Mouse (Mus musculus): Measurements from ENCODE around the gene Hist2h3b. TPM values are rescaled to one million over a fixed set of nuclear protein-coding genes. Genes with fewer than 3 reads are reported as not detected.

The Hist2h3b gene
- total and polyA plus RNA-seq, 3 experiments = 12.1 to 1,421 (median 39.4) TPM

DNA sequence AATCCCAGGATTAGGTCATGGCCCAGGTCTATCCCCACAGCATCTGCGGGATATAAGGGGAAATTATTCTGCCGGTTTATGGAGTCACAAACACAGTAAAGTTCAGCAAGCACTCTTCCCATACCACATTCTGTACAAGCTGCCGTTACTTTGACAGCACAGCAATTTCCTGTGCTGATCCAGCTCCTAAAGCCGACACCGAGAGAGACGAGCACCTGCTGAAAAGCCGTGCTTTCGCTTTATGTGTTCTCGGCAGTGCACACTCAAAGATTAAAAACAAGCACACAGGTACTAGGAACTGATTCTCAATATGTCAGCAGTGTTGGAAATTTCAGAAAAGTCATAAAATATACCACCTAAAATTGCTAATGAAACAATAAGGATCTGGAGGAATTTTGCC, 38.1 kb downstream of the Hist2h3b start:
- TF ChIP-seq HCFC1 (IDR thresholded peaks at IDR 0.05; ENCODE audit: low read depth, low read length) (no peak), USF1 (IDR thresholded peaks at IDR 0.05; ENCODE audit: low read depth, low read length) (no peak), RAD21 (IDR thresholded peaks at IDR 0.05; ENCODE audit: low read depth, low read length) (no peak)
- dilution Hi-C loops (cut with MboI; ENCODE audit: extremely low pct_ligation_motif_present, extremely low pct_unique_long_range_greater_than_20kb, low sequenced_read_pairs) = no loop called here
- no peak for DNase-seq (ENCODE audit: extremely low read depth)

GRCm38 (mm10) chr3:96309441-96309840, 41.0 kb downstream of the Hist2h3b start:
- H3K27ac ChIP-seq (ENCODE audit: insufficient read depth, low read depth) = no peak overlapping the region
- no peaks in the 10 kb centered on the region for H3K36me3 ChIP-seq (replicated peaks in 1 of 2; ENCODE audit: control insufficient read depth in 1 of 2, insufficient read depth in 1 of 2, low read length in 1 of 2)
- H3K27me3 ChIP-seq (replicated peaks) = no peaks in the 10 kb centered on the region
- H3K4me2 ChIP-seq (ENCODE audit: insufficient read depth, low read depth, poor library complexity, severe bottlenecking) = no peak overlapping the region
- H3K9ac ChIP-seq (ENCODE audit: insufficient read depth, low read depth) = no peak overlapping the region
- dilution Hi-C loops (cut with MboI; ENCODE audit: extremely low pct_ligation_motif_present, extremely low pct_unique_long_range_greater_than_20kb, low sequenced_read_pairs) (no loop called here), in situ Hi-C loops (cut with MboI; ENCODE audit: low pct_ligation_motif_present, low pct_unique_long_range_greater_than_20kb, low sequenced_read_pairs) (no loop called here)
- DNase-seq (ENCODE audit: extremely low read depth) = no peak
- TF ChIP-seq JUN (IDR thresholded peaks at IDR 0.05; ENCODE audit: insufficient read depth, low read depth, low read length) (no peak), MXI1 (IDR thresholded peaks at IDR 0.05; ENCODE audit: low read depth, low read length) (no peak), GABPA (IDR thresholded peaks at IDR 0.05; ENCODE audit: insufficient replicate concordance, low read depth, low read length) (no peak), CHD2 (IDR thresholded peaks at IDR 0.05; ENCODE audit: low read length) (no peak), ZMIZ1 (IDR thresholded peaks at IDR 0.05; ENCODE audit: low read depth, low read length) (no peak), POLR2AphosphoS2 (IDR thresholded peaks at IDR 0.05; ENCODE audit: low read depth, low read length) (no peak), HCFC1 (IDR thresholded peaks at IDR 0.05; ENCODE audit: low read depth, low read length) (no peak), USF2 (conservative IDR thresholded peaks at IDR 0.05; ENCODE audit: low read depth, low read length) (no peak), TCF12 (IDR thresholded peaks at IDR 0.05; ENCODE audit: low read depth, low read length) (no peak), UBTF (IDR thresholded peaks at IDR 0.05; ENCODE audit: low read depth, low read length) (no peak), IRF4 (IDR thresholded peaks at IDR 0.05; ENCODE audit: low read depth, low read length) (no peak), ELF1 (IDR thresholded peaks at IDR 0.05; ENCODE audit: low read depth, low read length) (no peak), ZC3H11A (IDR thresholded peaks at IDR 0.05; ENCODE audit: low read depth, low read length) (no peak), MAFK (IDR thresholded peaks at IDR 0.05; ENCODE audit: insufficient replicate concordance, low read length) (no peak), RAD21 (IDR thresholded peaks at IDR 0.05; ENCODE audit: low read depth, low read length) (no peak), MYC (IDR thresholded peaks at IDR 0.05; ENCODE audit: low read depth, low read length) (no peak)
- no peak overlapping the region for H3K4me3 ChIP-seq (replicated peaks in 1 of 3; ENCODE audit: low read depth in 2 of 3, low read length in 2 of 3, poor library complexity in 1 of 3)
- H3K79me2 ChIP-seq (replicated peaks; ENCODE audit: control insufficient read depth, extremely low read depth, insufficient read depth, poor library complexity, severe bottlenecking) = no peaks in the 10 kb centered on the region
- H3K9me3 ChIP-seq (replicated peaks; ENCODE audit: low read length) = no peaks in the 10 kb centered on the region
- no peaks in the 10 kb centered on the region; a peak in 1 of 4 replicates for H3K4me1 ChIP-seq (ENCODE audit: control insufficient read depth in 1 of 2, insufficient read depth in 2 of 2)

More for the DNA sequence above, 38.1 kb downstream of the Hist2h3b start:
- Histone ChIP-seq H3K4me3 (replicated peaks in 1 of 3; ENCODE audit: low read depth in 2 of 3, low read length in 2 of 3, poor library complexity in 1 of 3) (peak overlapping the region in 1 of 3 experiments; percentile 8), H3K27ac (ENCODE audit: insufficient read depth, low read depth) (no peak overlapping the region), H3K9ac (ENCODE audit: insufficient read depth, low read depth) (no peak overlapping the region), H3K4me1 (ENCODE audit: control insufficient read depth in 1 of 2, insufficient read depth in 2 of 2) (peaks cover 8 to 9% of the 10 kb centered on the region in 2 experiments), H3K79me2 (replicated peaks; ENCODE audit: control insufficient read depth, extremely low read depth, insufficient read depth, poor library complexity, severe bottlenecking) (no peaks in the 10 kb centered on the region), H3K9me3 (replicated peaks; ENCODE audit: low read length) (no peaks in the 10 kb centered on the region), H3K4me2 (ENCODE audit: insufficient read depth, low read depth, poor library complexity, severe bottlenecking) (peak overlapping the region; percentile 29; the same call in 1 of the 2 replicates), H3K27me3 (replicated peaks) (peaks cover 8% of the 10 kb centered on the region), H3K36me3 (replicated peaks in 1 of 2; ENCODE audit: control insufficient read depth in 1 of 2, insufficient read depth in 1 of 2, low read length in 1 of 2) (no peaks in the 10 kb centered on the region)
- in situ Hi-C loops (cut with MboI; ENCODE audit: low pct_ligation_motif_present, low pct_unique_long_range_greater_than_20kb, low sequenced_read_pairs) = no loop called here

Measured in CH12.LX (cell line).